Mouse (Mus musculus) gastrocnemius, postnatal 36 days (tissue): ENCODE measurements around the gene Ccng1. TPM values are rescaled to one million over a fixed set of nuclear protein-coding genes. Genes with fewer than 3 reads are reported as not detected.
"Not testable (repeated sequence)": the region's sequence is repeated elsewhere in the genome, so short reads cannot be mapped to it uniquely, and the experiment has no call there.

Source experiments
- DNase-seq, 2 experiments: peaks; one replicate each; pipeline ENCODE4 v3.0.0; 2022
- intact Hi-C: fragments of 180-260 bp; cut with DNase I; formaldehyde crosslinking; loops from one replicate; pipeline ENCODE4 v1.15.1; 2025
- total RNA-seq, 2 experiments: library from RNA; stranded (reverse); gene quantifications; 2 replicates each; pipeline ENCODE4 v1.2.3; 2021

Gene Ccng1
- total RNA-seq, 2 experiments from 2014 or later: 662 to 671 TPM

GRCm38 (mm10) chr11:40733339-40734174, 21.6 kb downstream of the Ccng1 start, which contains the start of the genes Hmmr and Nudcd2:
Gene Hmmr, minus strand, starts transcription at chr11:40733422.
Gene Nudcd2, plus strand, starts transcription at chr11:40733667.
- intact Hi-C loops: loop anchor here (5.0 kb wide), 1 partner anchor 41 kb away; no protein-coding TSS in a partner anchor
- DNase-seq: peak; percentile 85

GRCm38 (mm10) chr11:40732997-40733338, 22.1 kb downstream of the Ccng1 start:
- intact Hi-C loops: loop anchor here (5.0 kb wide), 1 partner anchor 41 kb away; no protein-coding TSS in a partner anchor
- no peak for DNase-seq

GRCm38 (mm10) chr11:40718324-40718723, 36.8 kb downstream of the Ccng1 start:
- intact Hi-C loops: no loop called here

GRCm38 (mm10) chr11:40715524-40715923, 39.6 kb downstream of the Ccng1 start:
- DNase-seq: no peak
- intact Hi-C loops: no loop called here

More at GRCm38 (mm10) chr11:40718324-40718723, 36.8 kb downstream of the Ccng1 start:
- DNase-seq: no peak

- DNase-seq: no peak
- intact Hi-C loops: no loop called here
Observed at GRCm38 (mm10) chr11:40713858-40714257, 41.3 kb downstream of the Ccng1 start.

- DNase-seq, intact Hi-C loops: not testable (repeated sequence)
Observed at GRCm38 (mm10) chr11:40709899-40710298, 45.2 kb downstream of the Ccng1 start.

Other genes with a start within 250 kb of the Ccng1 start
- gene Mat2b, start 60.1 kb downstream of the Ccng1 start, total RNA-seq: 10 to 100 TPM; 59.1 to 60.7 TPM
- under 1 TPM; 0.30 to 0.38 TPM for gene Hmmr, start 21.9 kb downstream of the Ccng1 start, total RNA-seq
- 10 to 100 TPM in 1 of 2 experiments, 1 to 10 TPM in 1; 8.3 to 13.7 TPM for gene Nudcd2, start 21.6 kb downstream of the Ccng1 start, total RNA-seq